Mouse (Mus musculus): ENCODE measurements around the gene Nsmce4a. TPM values are rescaled to one million over a fixed set of nuclear protein-coding genes. Genes with fewer than 3 reads are reported as not detected.

Nsmce4a gene
- total and polyA plus RNA-seq, 3 experiments = 117 to 134 (median 129) TPM

DNA sequence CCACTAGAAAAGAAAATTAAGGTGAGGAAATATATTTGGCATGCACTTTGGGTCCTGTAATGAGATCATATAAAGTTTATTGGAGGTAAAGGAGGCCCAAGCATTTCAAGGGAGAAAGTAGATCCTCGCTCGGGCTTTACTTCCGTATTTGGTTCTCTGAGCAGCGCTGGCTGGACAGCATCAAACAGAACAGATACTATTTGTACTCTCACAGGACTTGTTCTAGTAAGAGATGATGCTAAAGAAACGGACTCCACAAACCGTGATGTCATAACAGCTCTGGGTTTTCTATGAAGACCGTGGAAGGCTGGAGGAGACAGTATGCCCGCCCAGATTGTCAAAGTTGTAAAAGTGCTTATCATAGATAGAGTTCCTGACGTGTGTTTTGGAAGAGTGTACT lies 45.6 kb downstream of the Nsmce4a start:
- no peaks in the 10 kb centered on the region for H3K27me3 ChIP-seq (ENCODE audit: control insufficient read depth in 1 of 2, insufficient read depth in 2 of 2, low read length in 2 of 2)
- TF ChIP-seq TCF12 (IDR thresholded peaks at IDR 0.05; ENCODE audit: low read depth, low read length) (no peak), SIN3A (IDR thresholded peaks at IDR 0.05; ENCODE audit: low read length) (no peak), POLR2AphosphoS2 (IDR thresholded peaks at IDR 0.05; ENCODE audit: low read length) (no peak), ZKSCAN1 (IDR thresholded peaks at IDR 0.05; ENCODE audit: low read depth, low read length) (no peak), MAZ (IDR thresholded peaks at IDR 0.05; ENCODE audit: low read depth, low read length) (no peak), JUND (IDR thresholded peaks at IDR 0.05; ENCODE audit: low read depth, low read length) (no peak), MYB (IDR thresholded peaks at IDR 0.05; ENCODE audit: low read depth, low read length) (no peak), POLR2A (IDR thresholded peaks at IDR 0.05; ENCODE audit: control insufficient read depth in 1 of 2, insufficient read depth in 1 of 2, low read depth in 1 of 2, low read length in 2 of 2, poor library complexity in 1 of 2) (no peak), GABPA (IDR thresholded peaks at IDR 0.05; ENCODE audit: low read depth, low read length) (no peak), MAX (IDR thresholded peaks at IDR 0.05; ENCODE audit: low read length) (no peak), CHD1 (IDR thresholded peaks at IDR 0.05; ENCODE audit: low read depth, low read length) (no peak), HCFC1 (IDR thresholded peaks at IDR 0.05; ENCODE audit: low read depth, low read length) (no peak), ZMIZ1 (IDR thresholded peaks at IDR 0.05; ENCODE audit: low read depth, low read length) (no peak), GATA1 (IDR thresholded peaks at IDR 0.05; ENCODE audit: low read depth, low read length) (no peak), MEF2A (IDR thresholded peaks at IDR 0.05; ENCODE audit: extremely low read depth, insufficient replicate concordance, low read depth, low read length, poor library complexity, severe bottlenecking) (no peak), BHLHE40 (IDR thresholded peaks at IDR 0.05; ENCODE audit: borderline replicate concordance, low read depth, low read length) (no peak), NELFE (IDR thresholded peaks at IDR 0.05; ENCODE audit: low read depth, low read length) (no peak), ETS1 (IDR thresholded peaks at IDR 0.05; ENCODE audit: low read depth, low read length) (no peak)

DNA sequence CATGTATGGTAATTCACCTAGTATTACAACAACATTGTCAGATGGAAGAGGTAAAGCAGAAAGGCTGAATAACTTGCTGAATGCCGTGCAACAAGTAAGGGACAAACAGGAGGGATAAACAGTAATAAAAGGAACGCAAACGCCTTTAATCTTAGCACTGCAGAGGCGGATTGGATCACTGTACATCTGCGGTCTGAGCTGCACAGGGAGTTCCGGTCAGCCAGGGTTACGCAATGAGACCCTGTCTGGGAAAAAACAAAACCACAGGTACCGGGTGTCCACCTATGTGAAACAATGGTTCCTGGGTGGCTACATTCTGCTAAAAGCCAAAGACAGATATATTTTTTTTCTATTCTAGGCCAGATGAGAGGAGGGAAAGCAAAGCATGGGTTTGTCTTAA lies 49.5 kb downstream of the Nsmce4a start:
- no peak for TF ChIP-seq TAL1 (IDR thresholded peaks at IDR 0.05; ENCODE audit: low read length)
- TF ChIP-seq MAZ (IDR thresholded peaks at IDR 0.05; ENCODE audit: low read depth, low read length) = no peak
- TF ChIP-seq MAFK (IDR thresholded peaks at IDR 0.05; ENCODE audit: borderline replicate concordance, low read depth, low read length) = no peak
- no peak for TF ChIP-seq USF2 (IDR thresholded peaks at IDR 0.05; ENCODE audit: borderline replicate concordance in 1 of 2, insufficient read depth in 1 of 2, low read depth in 1 of 2, low read length in 2 of 2)
- no peak for TF ChIP-seq MYB (IDR thresholded peaks at IDR 0.05; ENCODE audit: low read depth, low read length)
- no peak for TF ChIP-seq ZC3H11A (IDR thresholded peaks at IDR 0.05; ENCODE audit: low read depth, low read length)
- no peak for TF ChIP-seq MAX (IDR thresholded peaks at IDR 0.05; ENCODE audit: low read length)
- no peak for TF ChIP-seq MXI1 (IDR thresholded peaks at IDR 0.05; ENCODE audit: low read depth, low read length)
- no peak for DNase-seq (ENCODE audit: low read depth, low spot score)
- Histone ChIP-seq H3K36me3 (ENCODE audit: control insufficient read depth in 1 of 2, insufficient read depth in 2 of 2, low read length in 2 of 2) (peaks cover 0 to 15% of the 10 kb centered on the region in 2 experiments; a peak in 2 of 4 replicates), H3K9ac (ENCODE audit: control insufficient read depth, low read depth, low read length, poor library complexity, severe bottlenecking) (no peak overlapping the region), H3K9me3 (replicated peaks; ENCODE audit: insufficient read depth, low read length) (no peaks in the 10 kb centered on the region), H3K4me3 (ENCODE audit: control insufficient read depth in 1 of 2, insufficient read depth in 1 of 2, low read depth in 2 of 2, low read length in 2 of 2) (no peak overlapping the region), H3K27me3 (ENCODE audit: control insufficient read depth in 1 of 2, insufficient read depth in 2 of 2, low read length in 2 of 2) (no peaks in the 10 kb centered on the region), H3K79me2 (ENCODE audit: control insufficient read depth, insufficient read depth, low read length, poor library complexity) (peaks cover 13% of the 10 kb centered on the region), H3K4me1 (ENCODE audit: control insufficient read depth in 1 of 2, insufficient read depth in 2 of 2, low read length in 2 of 2) (peaks cover 2 to 5% of the 10 kb centered on the region in 2 experiments), H3K27ac (ENCODE audit: control insufficient read depth, low read depth, low read length) (no peak overlapping the region)

More for the DNA sequence above, 45.6 kb downstream of the Nsmce4a start:
- no peak overlapping the region for H3K9ac ChIP-seq (ENCODE audit: control insufficient read depth, low read depth, low read length, poor library complexity, severe bottlenecking)
- H3K79me2 ChIP-seq (ENCODE audit: control insufficient read depth, insufficient read depth, low read length, poor library complexity) = no peaks in the 10 kb centered on the region
- H3K9me3 ChIP-seq (replicated peaks; ENCODE audit: insufficient read depth, low read length) = no peaks in the 10 kb centered on the region
- no peak overlapping the region for H3K4me3 ChIP-seq (ENCODE audit: control insufficient read depth in 1 of 2, insufficient read depth in 1 of 2, low read depth in 2 of 2, low read length in 2 of 2)
- DNase-seq (ENCODE audit: low read depth, low spot score) = no peak
- H3K36me3 ChIP-seq (ENCODE audit: control insufficient read depth in 1 of 2, insufficient read depth in 2 of 2, low read length in 2 of 2) = peaks cover 2 to 6% of the 10 kb centered on the region in 2 experiments; a peak in 3 of 4 replicates
- H3K27ac ChIP-seq (ENCODE audit: control insufficient read depth, low read depth, low read length) = no peak overlapping the region
- H3K4me1 ChIP-seq (ENCODE audit: control insufficient read depth in 1 of 2, insufficient read depth in 2 of 2, low read length in 2 of 2) = peaks cover 0 to 5% of the 10 kb centered on the region in 2 experiments; a peak in 3 of 4 replicates

Data from MEL (cell line).